Mouse (Mus musculus) embryo, embryonic 11 days (tissue): ENCODE data around the gene Efcab2.

ENCODE experiments used
- DNase-seq: peaks from one replicate; pipeline ENCODE4 v3.0.0-alpha.2; 2015

Gene Efcab2

DNA sequence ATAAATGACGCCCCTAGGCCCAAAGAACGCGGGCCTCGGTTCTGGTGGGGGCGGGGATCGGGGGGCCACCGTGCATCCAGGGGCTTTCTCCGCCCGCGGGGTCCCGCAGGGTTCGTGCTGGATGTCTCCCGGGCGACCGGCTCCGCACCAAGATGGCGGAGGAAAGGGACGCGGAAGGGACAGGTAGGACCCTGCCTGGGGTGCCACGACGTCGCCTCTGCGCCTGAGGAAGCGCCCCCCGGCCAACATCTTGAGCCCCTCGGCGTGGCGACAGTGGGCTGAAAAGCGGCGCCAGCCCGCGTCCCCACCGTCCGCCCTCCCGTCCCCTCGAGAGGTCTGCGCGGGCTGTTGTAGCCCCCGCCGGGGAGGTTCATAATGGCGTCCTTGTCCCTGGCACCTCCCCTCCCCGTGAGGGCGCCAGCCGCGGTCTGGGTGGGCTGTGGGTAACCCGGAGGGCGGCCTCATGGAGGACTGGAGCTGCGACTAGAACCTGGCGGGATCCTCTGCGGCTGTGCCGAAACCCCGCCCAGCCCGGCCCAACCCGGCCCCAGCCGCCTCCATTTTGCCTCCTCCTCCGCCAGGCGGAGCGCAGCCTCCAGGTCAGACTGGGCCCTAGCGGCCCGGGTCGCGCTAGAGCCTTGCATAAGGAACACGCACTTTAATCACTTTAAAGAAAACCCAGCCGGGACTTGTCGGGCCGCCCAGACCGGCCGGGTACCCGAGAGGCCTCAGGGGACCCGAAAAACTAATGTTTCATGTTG, at the start of gene Efcab2:
TSS of gene Efcab2 (plus strand) at position 135 of the 761 bp plus-strand sequence.
- DNase-seq: peak; percentile 96

GRCm38 (mm10) chr1:178357776-178358710, 47.8 kb upstream of the Efcab2 start:
- no peak for DNase-seq

DNA sequence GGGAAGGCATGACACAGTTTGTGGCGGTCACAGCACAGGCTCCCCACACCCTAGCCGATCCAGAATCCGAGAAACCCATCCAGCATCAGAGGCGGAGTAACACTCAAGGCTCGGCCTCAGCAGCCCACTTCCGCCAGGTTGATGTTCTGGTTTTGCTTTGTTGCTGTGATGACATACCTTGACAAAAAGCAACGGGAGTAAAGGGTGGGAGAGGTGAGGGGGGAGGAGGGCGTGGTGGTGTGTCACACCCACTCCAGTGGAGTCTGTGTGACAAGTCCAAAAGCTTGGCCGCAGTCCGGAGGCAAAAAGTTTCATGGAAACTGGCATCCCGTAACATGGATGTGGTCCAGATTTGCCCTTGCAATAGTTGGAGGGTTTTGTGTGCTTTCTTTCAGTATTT, 45.6 kb upstream of the Efcab2 start:
- DNase-seq: no peak

DNA sequence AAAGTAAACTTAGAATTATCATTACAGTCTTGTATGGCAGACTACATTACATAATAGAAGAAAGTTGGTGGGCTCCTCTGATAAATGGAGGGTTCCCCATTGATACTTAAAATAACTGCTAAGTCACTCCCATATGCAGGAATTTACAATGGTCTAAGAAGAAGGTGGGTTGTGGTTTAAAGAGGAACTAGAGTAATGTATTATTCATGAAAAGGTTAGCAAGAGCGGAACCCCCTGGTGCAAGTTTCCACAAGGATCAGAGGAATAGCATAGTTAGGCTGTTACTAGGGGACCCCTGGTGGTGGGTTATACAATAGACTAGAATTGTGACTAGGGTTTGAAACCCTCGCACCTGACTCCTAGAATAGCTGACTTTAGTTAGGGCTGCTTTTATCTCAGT, 45.2 kb upstream of the Efcab2 start:
- DNase-seq: peak; percentile 29

GRCm38 (mm10) chr1:178365171-178365570, 40.7 kb upstream of the Efcab2 start:
- no peak for DNase-seq

DNA sequence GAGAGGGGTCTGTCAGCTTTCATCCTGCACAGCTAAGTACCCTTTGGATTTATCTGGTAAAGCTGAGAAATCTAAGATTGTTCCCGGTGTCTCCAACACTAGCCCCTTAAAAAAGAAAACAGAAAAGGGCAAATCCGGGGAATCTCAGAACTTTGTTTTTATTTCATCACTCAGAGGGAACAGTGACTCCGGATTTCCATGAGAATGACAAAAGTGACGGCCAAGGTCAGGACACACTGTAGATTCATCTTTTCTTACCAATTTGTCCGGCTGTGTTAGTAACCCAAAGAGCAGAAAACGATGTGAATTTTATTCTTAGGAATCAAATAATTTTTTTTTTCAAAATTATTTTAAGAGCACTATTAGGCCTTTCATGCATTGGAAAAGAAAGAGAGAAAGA, 37.8 kb upstream of the Efcab2 start:
- DNase-seq: no peak

GRCm38 (mm10) chr1:178368548-178369271, 37.2 kb upstream of the Efcab2 start:
- DNase-seq: peak; percentile 93

- DNase-seq: peak; percentile 75
Observed at GRCm38 (mm10) chr1:178369272-178369651, 36.6 kb upstream of the Efcab2 start.

DNA sequence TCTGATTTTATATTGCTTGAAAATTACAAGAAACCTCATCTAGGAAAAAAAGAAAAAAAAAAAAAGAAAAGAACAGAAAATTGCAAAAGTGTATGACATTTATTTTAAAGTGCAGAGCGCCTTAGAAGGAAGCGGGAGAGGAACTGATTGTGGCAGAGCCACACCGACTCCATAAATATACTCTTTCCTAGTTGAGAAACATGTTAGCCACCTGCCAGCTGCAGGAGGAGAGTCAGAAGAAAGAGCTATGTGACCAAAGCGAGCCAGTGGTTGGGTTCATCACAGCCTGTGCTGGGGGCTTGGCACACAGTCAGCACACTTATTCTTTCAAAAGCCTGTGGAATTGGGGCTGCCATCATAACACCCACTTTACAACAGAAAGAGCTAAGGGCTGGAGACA, 33.2 kb upstream of the Efcab2 start:
- DNase-seq: no peak

DNA sequence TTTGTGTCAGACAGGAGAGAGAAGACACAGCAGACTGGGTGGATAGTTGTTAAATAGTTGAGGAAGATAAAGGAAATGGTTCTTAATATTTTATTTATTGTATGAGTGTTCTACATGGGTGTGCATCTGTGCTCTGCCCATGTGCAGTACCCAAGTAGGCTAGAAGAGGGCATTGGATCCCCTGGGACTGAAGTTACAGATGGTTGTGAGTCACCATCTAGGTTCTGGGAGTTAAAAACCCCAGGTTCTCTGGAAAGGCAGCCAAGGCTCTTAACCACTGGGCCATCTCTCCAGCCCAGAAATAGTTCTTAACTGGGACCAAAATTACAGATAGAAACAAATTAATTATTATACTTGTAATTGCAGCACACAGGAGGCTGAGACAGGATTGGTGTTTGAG, 30.5 kb upstream of the Efcab2 start:
- DNase-seq: no peak

GRCm38 (mm10) chr1:178376061-178376460, 29.8 kb upstream of the Efcab2 start:
- DNase-seq: no peak

DNA sequence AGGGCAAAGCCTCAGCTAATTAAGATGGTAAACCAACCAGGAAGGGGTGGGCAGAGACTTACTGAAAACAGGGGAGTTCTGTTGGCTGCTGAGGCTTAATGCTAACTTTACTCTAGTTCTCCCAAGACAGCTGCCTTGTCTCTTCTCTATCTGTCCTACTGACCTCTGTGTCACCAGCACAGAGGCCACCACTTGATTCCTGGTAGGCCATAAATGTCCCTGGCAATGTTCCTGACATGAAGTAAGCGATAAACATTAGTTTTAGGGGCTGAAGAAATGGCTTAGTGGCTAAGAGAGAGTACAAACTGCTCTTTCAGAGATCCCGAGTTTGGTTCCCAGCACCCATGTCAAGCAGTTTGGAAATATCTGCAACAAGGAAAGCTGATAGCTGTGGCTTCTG, 29.0 kb upstream of the Efcab2 start:
- DNase-seq: no peak

DNA sequence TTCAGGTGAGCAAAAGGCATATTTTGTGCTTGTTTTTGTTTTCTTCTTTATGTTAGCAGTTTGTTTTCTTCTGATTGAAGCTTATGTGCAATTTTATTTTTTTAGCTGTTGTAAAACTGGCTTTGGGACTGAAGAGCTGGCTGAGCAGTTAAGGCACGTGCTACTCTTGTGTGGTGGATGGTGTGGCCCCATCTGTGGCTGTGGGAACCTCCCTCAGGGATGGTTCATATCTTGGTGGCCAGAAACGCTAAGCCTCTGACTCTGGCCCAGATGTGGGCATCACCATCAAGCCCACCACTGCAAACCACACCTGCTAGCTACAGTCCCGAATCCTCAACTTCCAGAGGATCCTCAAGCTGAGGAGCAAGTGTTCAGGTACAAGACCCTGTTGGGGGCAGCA, 27.8 kb upstream of the Efcab2 start:
- no peak for DNase-seq

- no peak for DNase-seq
Observed at GRCm38 (mm10) chr1:178379224-178379623, 26.7 kb upstream of the Efcab2 start.

DNA sequence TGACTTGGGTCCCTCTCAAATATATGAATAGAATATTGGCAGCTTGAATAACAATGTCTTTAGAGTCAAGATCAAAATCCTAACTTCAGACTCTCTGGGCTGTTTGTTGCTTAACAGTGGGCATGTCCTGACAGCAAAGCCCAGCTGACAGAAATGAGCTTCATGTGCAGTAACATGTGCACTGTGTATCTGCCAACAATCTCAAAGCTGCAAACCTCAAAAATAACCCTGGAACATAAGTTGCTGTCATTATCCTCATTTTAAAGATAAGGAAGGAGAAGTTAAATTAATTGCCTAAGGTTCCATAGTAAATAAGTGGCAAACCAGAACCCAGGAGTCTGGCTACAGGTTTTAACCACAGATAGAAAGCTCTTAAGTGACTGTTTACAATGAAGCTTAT, 23.7 kb upstream of the Efcab2 start:
- DNase-seq: no peak

- DNase-seq: no peak
Observed at GRCm38 (mm10) chr1:178388802-178389201, 17.1 kb upstream of the Efcab2 start.

DNA sequence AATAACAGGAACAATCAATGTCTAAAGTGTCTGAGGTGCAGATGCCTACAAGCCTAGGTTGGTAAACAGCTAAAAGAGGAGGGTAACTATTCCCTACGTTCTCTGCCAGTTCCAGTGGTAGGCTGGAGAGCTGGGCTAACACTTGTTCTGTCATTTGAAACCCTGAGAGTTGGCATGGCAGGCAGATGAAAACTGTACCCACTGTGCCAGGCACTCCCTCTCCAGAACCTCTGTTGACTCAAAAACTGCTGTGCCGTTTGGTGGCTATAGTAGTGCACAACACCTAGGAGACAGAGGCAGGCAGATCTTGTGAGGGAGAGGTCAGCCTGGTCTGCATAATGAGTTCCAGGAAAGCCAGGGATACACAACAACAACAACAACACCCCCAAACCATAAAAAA, 16.5 kb upstream of the Efcab2 start:
- DNase-seq: no peak

- no peak for DNase-seq
Observed at GRCm38 (mm10) chr1:178392970-178393369, 12.9 kb upstream of the Efcab2 start.

DNA sequence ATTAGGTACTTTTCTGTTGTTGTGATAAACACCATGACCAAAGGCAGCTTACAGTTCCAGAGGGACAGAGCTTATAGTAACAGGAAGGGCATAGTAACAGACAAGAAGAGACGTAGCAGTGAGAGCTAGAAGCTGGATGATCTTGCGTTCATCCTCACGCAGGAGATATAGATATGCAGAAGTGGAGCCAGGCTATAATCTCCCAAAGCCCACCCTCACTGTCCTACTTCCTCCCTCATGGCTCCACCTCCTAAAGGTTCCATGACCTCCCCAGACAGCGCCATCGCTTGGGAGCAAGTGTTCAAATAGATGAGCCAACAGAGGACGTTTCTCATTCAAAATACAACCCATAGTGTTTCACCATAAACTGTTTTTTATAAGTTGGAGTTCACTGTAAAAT, 10.8 kb upstream of the Efcab2 start:
- DNase-seq: no peak

GRCm38 (mm10) chr1:178396383-178396782, 9.5 kb upstream of the Efcab2 start:
- DNase-seq: no peak

GRCm38 (mm10) chr1:178399879-178400278, 6.0 kb upstream of the Efcab2 start:
- no peak for DNase-seq

- no peak for DNase-seq
Observed at GRCm38 (mm10) chr1:178400652-178401051, 5.2 kb upstream of the Efcab2 start.

DNA sequence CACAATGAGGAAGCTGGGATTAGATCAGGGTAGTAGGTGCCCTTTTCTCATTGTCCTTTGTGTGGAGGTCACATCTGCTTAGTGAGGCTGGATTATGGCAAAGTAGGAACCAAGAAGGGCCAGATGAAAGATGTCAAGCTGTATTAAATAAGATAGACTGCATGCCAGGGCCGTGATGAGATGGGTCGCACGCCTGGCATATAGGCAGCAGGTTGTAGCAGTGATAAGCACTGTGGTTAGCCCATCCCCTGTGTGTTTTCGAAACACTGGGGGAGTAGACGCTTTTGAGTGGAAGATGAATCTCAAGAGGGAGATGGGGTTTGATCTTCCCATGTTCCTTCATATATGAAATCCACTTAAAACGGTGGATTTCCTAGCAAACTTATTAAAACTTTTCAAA, 3.9 kb upstream of the Efcab2 start:
- DNase-seq: no peak
